Mouse (Mus musculus) MEL (cell line): ENCODE data around the gene Atp8b4.

Experiments used
- CTCF ChIP-seq, 3 experiments: IDR thresholded peaks in 2 of 3; conservative IDR thresholded peaks in 1 of 3; 2 replicates each; pipeline ENCODE4 v1.5.1; 2011 to 2012; ENCODE audit warnings: low read length in 3 of 3, low read depth in 2 of 3, mild to moderate bottlenecking in 2 of 3, improper control_type of control experiment in 1 of 3, inconsistent platforms in 1 of 3, mixed read lengths in 1 of 3, moderate library complexity in 1 of 3; ENCODE audit not compliant: control insufficient read depth in 1 of 3, insufficient read depth in 1 of 3, poor library complexity in 1 of 3, severe bottlenecking in 1 of 3
- E2F4 ChIP-seq: IDR thresholded peaks from 2 replicates; pipeline ENCODE4 v1.6.1; 2011; ENCODE audit warnings: low read depth, low read length, improper control_type of control experiment, borderline replicate concordance
- HCFC1 ChIP-seq: IDR thresholded peaks from 2 replicates; pipeline ENCODE4 v1.6.1; 2012; ENCODE audit warnings: low read depth, mild to moderate bottlenecking, inconsistent platforms, low read length, improper control_type of control experiment, moderate library complexity
- MXI1 ChIP-seq: IDR thresholded peaks from 2 replicates; pipeline ENCODE4 v1.6.1; 2011; ENCODE audit warnings: mild to moderate bottlenecking, low read depth, low read length, improper control_type of control experiment
- RAD21 ChIP-seq: IDR thresholded peaks from 2 replicates; pipeline ENCODE4 v1.6.1; 2011; ENCODE audit warnings: mild to moderate bottlenecking, low read depth, low read length, improper control_type of control experiment
- USF2 ChIP-seq, 2 experiments: IDR thresholded peaks; 2 replicates each; pipeline ENCODE4 v1.6.1; 2011 to 2012; ENCODE audit warnings: improper control_type of control experiment in 2 of 2, low read length in 2 of 2, borderline replicate concordance in 1 of 2, inconsistent platforms in 1 of 2, low read depth in 1 of 2, mild to moderate bottlenecking in 1 of 2; ENCODE audit not compliant: insufficient read depth in 1 of 2
- ZKSCAN1 ChIP-seq: IDR thresholded peaks from 2 replicates; pipeline ENCODE4 v1.6.1; 2012; ENCODE audit warnings: low read depth, mild to moderate bottlenecking, inconsistent platforms, low read length, improper control_type of control experiment, moderate library complexity

GRCm38 (mm10) chr2:126339516-126339915, 161.0 kb downstream of the Atp8b4 start:
- TF ChIP-seq USF2 (IDR thresholded peaks at IDR 0.05; ENCODE audit: borderline replicate concordance in 1 of 2, insufficient read depth in 1 of 2, low read depth in 1 of 2, low read length in 2 of 2) (no peak), ZKSCAN1 (no peak), CTCF (IDR thresholded peaks at IDR 0.05 in 2 of 3, conservative IDR thresholded peaks at IDR 0.05 in 1 of 3; ENCODE audit: control insufficient read depth in 1 of 3, insufficient read depth in 1 of 3, low read depth in 2 of 3, low read length in 3 of 3, poor library complexity in 1 of 3, severe bottlenecking in 1 of 3) (no peak), HCFC1 (no peak), E2F4 (no peak), MXI1 (no peak), RAD21 (no peak)
